Mouse (Mus musculus) stomach, embryonic 16.5 days (tissue): Measurements from ENCODE around the gene Cabp2. TPM values are rescaled to one million over a fixed set of nuclear protein-coding genes. Genes with fewer than 3 reads are reported as not detected.

Experiments used
- ATAC-seq: fragments of 200-750 bp; cut with Nextera tagmentation; 2 replicates; pipeline ENCODE4 v1.8.0; 2017; ENCODE audit warnings: moderate number of reproducible peaks, moderate TSS enrichment; ENCODE audit not compliant: insufficient read depth, low FRiP score
- H3K27ac ChIP-seq: fragments of 300-500 bp; sonication (generic); 2 replicates; pipeline ENCODE4 v1.5.1; 2014; ENCODE audit warnings: low read length
- H3K27me3 ChIP-seq: fragments of 300-500 bp; sonication (generic); 2 replicates; pipeline ENCODE4 v1.6.1; 2014; ENCODE audit warnings: low read length, control low read depth, mixed read lengths; ENCODE audit not compliant: control insufficient read depth, insufficient read depth
- H3K36me3 ChIP-seq: fragments of 300-500 bp; sonication (generic); 2 replicates; pipeline ENCODE4 v1.6.1; 2014; ENCODE audit warnings: low read length; ENCODE audit not compliant: control insufficient read depth, insufficient read depth
- H3K4me1 ChIP-seq: fragments of 300-500 bp; sonication (generic); 2 replicates; pipeline ENCODE4 v1.6.1; 2014; ENCODE audit warnings: low read length, control low read depth, mixed read lengths; ENCODE audit not compliant: control insufficient read depth, insufficient read depth
- H3K4me2 ChIP-seq: fragments of 300-500 bp; sonication (generic); 2 replicates; pipeline ENCODE4 v1.6.1; 2014; ENCODE audit warnings: low read depth, low read length, mixed read lengths
- H3K4me3 ChIP-seq: fragments of 300-500 bp; sonication (generic); replicated peaks from 2 replicates; pipeline ENCODE4 v1.5.1; 2014; ENCODE audit warnings: mild to moderate bottlenecking, low read length
- H3K9ac ChIP-seq: fragments of 300-500 bp; sonication (generic); 2 replicates; pipeline ENCODE4 v1.6.1; 2014; ENCODE audit warnings: low read length
- H3K9me3 ChIP-seq: fragments of 300-500 bp; sonication (generic); replicated peaks from 2 replicates; pipeline ENCODE4 v1.6.1; 2016; ENCODE audit warnings: low read length, control low read depth; ENCODE audit not compliant: control insufficient read depth
- WGBS: fragments of 180-500 bp; shearing (Covaris S2); extraction: QIAGEN DNeasy Blood & Tissue Kit; methylation state at CpG from one replicate; pipeline ENCODE4 v1.1.7; 2014; 5-methylcytosine and 5-hydroxymethylcytosine counted together
- polyA plus RNA-seq: library from polyadenylated mRNA; unstranded; fragments of >200 nt; fragmentation: Nextera tagmentation; extraction: Ambion mirVana; gene quantifications from 2 replicates; pipeline ENCODE4 v1.2.1, GENCODE M21; 2015

Cabp2 gene
- polyA plus RNA-seq, 1 experiment from 2014 or later = 2.9 TPM

- H3K27me3 ChIP-seq = no peaks in the 10 kb centered on the region
- peaks cover 18% of the 10 kb centered on the region for H3K4me1 ChIP-seq
- H3K27ac ChIP-seq = no peak overlapping the region
- H3K4me2 ChIP-seq = no peak overlapping the region
- H3K9ac ChIP-seq = no peak overlapping the region
- ATAC-seq = no peak
- no peaks in the 10 kb centered on the region for H3K36me3 ChIP-seq
- H3K9me3 ChIP-seq = no peaks in the 10 kb centered on the region
- no peak overlapping the region for H3K4me3 ChIP-seq
- WGBS = 63% methylated on average over 7 of the region's 7 CpGs
Measured at GRCm38 (mm10) chr19:4093772-4094171, 12.4 kb downstream of the Cabp2 start.

- WGBS = 75% methylated on average over 3 of the region's 3 CpGs
- Histone ChIP-seq H3K9me3 (no peaks in the 10 kb centered on the region), H3K4me2 (no peak overlapping the region), H3K4me3 (no peak overlapping the region), H3K36me3 (no peaks in the 10 kb centered on the region), H3K9ac (no peak overlapping the region), H3K27ac (no peak overlapping the region), H3K4me1 (peaks cover 24% of the 10 kb centered on the region), H3K27me3 (no peaks in the 10 kb centered on the region)
- no peak for ATAC-seq
Measured at GRCm38 (mm10) chr19:4094348-4094747, 13.0 kb downstream of the Cabp2 start.

- no peak for ATAC-seq
- WGBS = 79% methylated on average over 5 of the region's 5 CpGs
- no peak overlapping the region for H3K9ac ChIP-seq
- no peaks in the 10 kb centered on the region for H3K36me3 ChIP-seq
- H3K4me2 ChIP-seq = no peak overlapping the region
- H3K4me3 ChIP-seq = no peak overlapping the region
- H3K27ac ChIP-seq = no peak overlapping the region
- H3K27me3 ChIP-seq = no peaks in the 10 kb centered on the region
- H3K4me1 ChIP-seq = peaks cover 28% of the 10 kb centered on the region
- no peaks in the 10 kb centered on the region for H3K9me3 ChIP-seq
Measured at GRCm38 (mm10) chr19:4094774-4095303, 13.5 kb downstream of the Cabp2 start.

- H3K27me3 ChIP-seq = no peaks in the 10 kb centered on the region
- no peak overlapping the region for H3K4me2 ChIP-seq
- H3K4me3 ChIP-seq = no peak overlapping the region
- H3K36me3 ChIP-seq = no peaks in the 10 kb centered on the region
- no peaks in the 10 kb centered on the region for H3K9me3 ChIP-seq
- no peak overlapping the region for H3K9ac ChIP-seq
- no peak for ATAC-seq
- no peak overlapping the region for H3K27ac ChIP-seq
- WGBS = 76% methylated on average over 3 of the region's 3 CpGs
- H3K4me1 ChIP-seq = peaks cover 37% of the 10 kb centered on the region
Measured at GRCm38 (mm10) chr19:4095802-4096201, 14.4 kb downstream of the Cabp2 start.

- under 1% methylated on average over 65 of the region's 65 CpGs for WGBS
- Histone ChIP-seq H3K27ac (peak within 1 kb of the TSS; percentile 94), H3K4me1 (peaks cover 41% of the 10 kb centered on the region), H3K4me3 (peak within 1 kb of the TSS; percentile 69), H3K4me2 (peak within 1 kb of the TSS; percentile 72), H3K9me3 (no peaks in the 10 kb centered on the region), H3K9ac (peak within 1 kb of the TSS; percentile 77), H3K36me3 (no peaks in the 10 kb centered on the region), H3K27me3 (0 out of 2 replicates have a peak, but pooled peaks cover 4% of the 10 kb centered on the region)
- peak; percentile 94 for ATAC-seq
Measured at GRCm38 (mm10) chr19:4096642-4097440, 15.5 kb downstream of the Cabp2 start, which contains the start of gene Cdk2ap2. Gene Cdk2ap2, plus strand, starts transcription at chr19:4097182.

GRCm38 (mm10) chr19:4097441-4097825 lies 16.1 kb downstream of the Cabp2 start:
- Histone ChIP-seq H3K4me3 (peak overlapping the region; percentile 69), H3K27me3 (0 out of 2 replicates have a peak, but pooled peaks cover 4% of the 10 kb centered on the region), H3K36me3 (no peaks in the 10 kb centered on the region), H3K4me2 (peak overlapping the region; percentile 72), H3K4me1 (peaks cover 41% of the 10 kb centered on the region), H3K9ac (peak overlapping the region; percentile 72), H3K9me3 (no peaks in the 10 kb centered on the region), H3K27ac (peak overlapping the region; percentile 94)
- WGBS = under 1% methylated on average over 21 of the region's 21 CpGs
- peak; percentile 49 for ATAC-seq

- Histone ChIP-seq H3K27ac (peak overlapping the region; percentile 29; the same call in 1 of the 2 replicates), H3K9me3 (no peaks in the 10 kb centered on the region), H3K4me1 (peaks cover 41% of the 10 kb centered on the region), H3K9ac (no peak overlapping the region), H3K4me3 (0 out of 2 replicates have a peak overlapping the region, but pooled peaks have one; percentile 69), H3K36me3 (no peaks in the 10 kb centered on the region), H3K4me2 (peak overlapping the region; percentile 86; the same call in 1 of the 2 replicates), H3K27me3 (0 out of 2 replicates have a peak, but pooled peaks cover 4% of the 10 kb centered on the region)
- 90% methylated on average over 13 of the region's 13 CpGs for WGBS
- no peak for ATAC-seq
Measured at GRCm38 (mm10) chr19:4098426-4098825, 17.0 kb downstream of the Cabp2 start.

GRCm38 (mm10) chr19:4099056-4099455 lies 17.7 kb downstream of the Cabp2 start:
- Histone ChIP-seq H3K4me1 (peaks cover 41% of the 10 kb centered on the region), H3K27me3 (0 out of 2 replicates have a peak, but pooled peaks cover 4% of the 10 kb centered on the region), H3K4me3 (peak overlapping the region; percentile 57), H3K9ac (peak overlapping the region; percentile 68), H3K9me3 (no peaks in the 10 kb centered on the region), H3K4me2 (peak overlapping the region; percentile 86), H3K36me3 (no peaks in the 10 kb centered on the region), H3K27ac (peak overlapping the region; percentile 85)
- ATAC-seq = peak; percentile 7; the same call in 1 of the 2 replicates
- 15% methylated on average over 9 of the region's 9 CpGs for WGBS
